Mouse (Mus musculus) MEL (cell line): ENCODE data around the gene Fmo5. TPM values are rescaled to one million over a fixed set of nuclear protein-coding genes. Genes with fewer than 3 reads are reported as not detected.

ENCODE experiments used
- DNase-seq: peaks from one replicate; pipeline ENCODE4 v3.0.0; 2011; ENCODE audit warnings: low read depth, low spot score
- H3K27ac ChIP-seq: 2 replicates; pipeline ENCODE4 v1.5.1; 2012; ENCODE audit warnings: low read depth, mild to moderate bottlenecking, control low read depth, low read length, moderate library complexity; ENCODE audit not compliant: control insufficient read depth
- H3K27me3 ChIP-seq, 2 experiments: fragments of 150-350 bp in 1 of 2; sonication (generic) in 1 of 2; 2 replicates each; pipeline ENCODE4 v1.6.1; 2012; ENCODE audit warnings: low read length in 2 of 2, mild to moderate bottlenecking in 2 of 2, improper control_type of control experiment in 1 of 2, moderate library complexity in 1 of 2; ENCODE audit not compliant: insufficient read depth in 2 of 2, control insufficient read depth in 1 of 2
- H3K36me3 ChIP-seq, 2 experiments: 2 replicates each; pipeline ENCODE4 v1.6.1; 2012 to 2014; ENCODE audit warnings: low read length in 2 of 2, improper control_type of control experiment in 1 of 2, inconsistent platforms in 1 of 2, mild to moderate bottlenecking in 1 of 2; ENCODE audit not compliant: insufficient read depth in 2 of 2, control insufficient read depth in 1 of 2
- H3K4me1 ChIP-seq, 2 experiments: fragments of 150-350 bp in 1 of 2; sonication (generic) in 1 of 2; 2 replicates each; pipeline ENCODE4 v1.6.1; 2012; ENCODE audit warnings: low read length in 2 of 2, improper control_type of control experiment in 1 of 2, mild to moderate bottlenecking in 1 of 2; ENCODE audit not compliant: insufficient read depth in 2 of 2, control insufficient read depth in 1 of 2
- H3K4me3 ChIP-seq, 2 experiments: fragments of 150-350 bp in 1 of 2; sonication (generic) in 1 of 2; 2 replicates each; pipeline ENCODE4 v1.5.1; 2012; ENCODE audit warnings: low read depth in 2 of 2, low read length in 2 of 2, mild to moderate bottlenecking in 2 of 2, moderate library complexity in 2 of 2, control low read depth in 1 of 2, improper control_type of control experiment in 1 of 2; ENCODE audit not compliant: control insufficient read depth in 1 of 2, insufficient read depth in 1 of 2
- H3K79me2 ChIP-seq: 2 replicates; pipeline ENCODE4 v1.6.1; 2012; ENCODE audit warnings: mild to moderate bottlenecking, low read length, moderate library complexity; ENCODE audit not compliant: control insufficient read depth, poor library complexity, insufficient read depth
- H3K9ac ChIP-seq: 2 replicates; pipeline ENCODE4 v1.6.1; 2012; ENCODE audit warnings: low read depth, mild to moderate bottlenecking, control low read depth, low read length, moderate library complexity; ENCODE audit not compliant: control insufficient read depth, poor library complexity, severe bottlenecking
- H3K9me3 ChIP-seq: fragments of 150-350 bp; sonication (generic); replicated peaks from 2 replicates; pipeline ENCODE4 v1.6.1; 2012; ENCODE audit warnings: mild to moderate bottlenecking, low read length, improper control_type of control experiment, moderate library complexity; ENCODE audit not compliant: insufficient read depth
- CHD1 ChIP-seq: IDR thresholded peaks from 2 replicates; pipeline ENCODE4 v1.6.1; 2012; ENCODE audit warnings: low read depth, mild to moderate bottlenecking, inconsistent platforms, low read length, improper control_type of control experiment
- CHD2 ChIP-seq: IDR thresholded peaks from 2 replicates; pipeline ENCODE4 v1.6.1; 2011; ENCODE audit warnings: low read length, improper control_type of control experiment
- CTCF ChIP-seq, 3 experiments: IDR thresholded peaks in 2 of 3; conservative IDR thresholded peaks in 1 of 3; 2 replicates each; pipeline ENCODE4 v1.5.1; 2011 to 2012; ENCODE audit warnings: low read length in 3 of 3, low read depth in 2 of 3, mild to moderate bottlenecking in 2 of 3, improper control_type of control experiment in 1 of 3, inconsistent platforms in 1 of 3, mixed read lengths in 1 of 3, moderate library complexity in 1 of 3; ENCODE audit not compliant: control insufficient read depth in 1 of 3, insufficient read depth in 1 of 3, poor library complexity in 1 of 3, severe bottlenecking in 1 of 3
- ETS1 ChIP-seq: IDR thresholded peaks from 2 replicates; pipeline ENCODE4 v1.6.1; 2012; ENCODE audit warnings: low read depth, mild to moderate bottlenecking, inconsistent platforms, low read length, improper control_type of control experiment, moderate library complexity
- HCFC1 ChIP-seq: IDR thresholded peaks from 2 replicates; pipeline ENCODE4 v1.6.1; 2012; ENCODE audit warnings: low read depth, mild to moderate bottlenecking, inconsistent platforms, low read length, improper control_type of control experiment, moderate library complexity
- JUND ChIP-seq: IDR thresholded peaks from 2 replicates; pipeline ENCODE4 v1.6.1; 2011; ENCODE audit warnings: low read depth, mild to moderate bottlenecking, improper control_type of control experiment, low read length
- KAT2A ChIP-seq: conservative IDR thresholded peaks from 2 replicates; pipeline ENCODE4 v1.6.1; 2012; ENCODE audit warnings: low read depth, low read length, improper control_type of control experiment, inconsistent platforms
- MAX ChIP-seq: IDR thresholded peaks from 2 replicates; pipeline ENCODE4 v1.6.1; 2011; ENCODE audit warnings: low read length, improper control_type of control experiment
- MAZ ChIP-seq: IDR thresholded peaks from 2 replicates; pipeline ENCODE4 v1.6.1; 2012; ENCODE audit warnings: low read depth, mild to moderate bottlenecking, inconsistent platforms, low read length, improper control_type of control experiment
- MEF2A ChIP-seq: IDR thresholded peaks from 2 replicates; pipeline ENCODE4 v1.6.1; 2014; ENCODE audit warnings: low read depth, mild to moderate bottlenecking, inconsistent platforms, low read length, improper control_type of control experiment; ENCODE audit not compliant: poor library complexity, insufficient replicate concordance, severe bottlenecking; ENCODE audit errors: extremely low read depth
- MYB ChIP-seq: IDR thresholded peaks from 2 replicates; pipeline ENCODE4 v1.6.1; 2011; ENCODE audit warnings: mild to moderate bottlenecking, low read depth, low read length, improper control_type of control experiment
- MYC ChIP-seq: IDR thresholded peaks from 2 replicates; pipeline ENCODE4 v1.6.1; 2011; ENCODE audit warnings: low read depth, mild to moderate bottlenecking, low read length, improper control_type of control experiment, moderate library complexity
- NELFE ChIP-seq: IDR thresholded peaks from 2 replicates; pipeline ENCODE4 v1.6.1; 2011; ENCODE audit warnings: low read depth, low read length, improper control_type of control experiment
- NRF1 ChIP-seq: IDR thresholded peaks from 2 replicates; pipeline ENCODE4 v1.6.1; 2014; ENCODE audit warnings: low read depth, mild to moderate bottlenecking, inconsistent platforms, low read length, improper control_type of control experiment, moderate library complexity; ENCODE audit not compliant: poor library complexity, insufficient read depth, severe bottlenecking
- POLR2A ChIP-seq, 2 experiments: IDR thresholded peaks; 2 replicates each; pipeline ENCODE4 v1.6.1; 2011 to 2012; ENCODE audit warnings: low read length in 2 of 2, mild to moderate bottlenecking in 2 of 2, control low read depth in 1 of 2, improper control_type of control experiment in 1 of 2, low read depth in 1 of 2, moderate library complexity in 1 of 2; ENCODE audit not compliant: control insufficient read depth in 1 of 2, insufficient read depth in 1 of 2, poor library complexity in 1 of 2
- POLR2AphosphoS2 ChIP-seq: IDR thresholded peaks from 2 replicates; pipeline ENCODE4 v1.6.1; 2011; ENCODE audit warnings: low read length, improper control_type of control experiment
- POLR2AphosphoS5 ChIP-seq: IDR thresholded peaks from 2 replicates; pipeline ENCODE4 v1.6.1; 2012; ENCODE audit warnings: low read depth, borderline replicate concordance, mild to moderate bottlenecking, inconsistent platforms, low read length, moderate library complexity, mixed read lengths
- RCOR1 ChIP-seq: IDR thresholded peaks from 2 replicates; pipeline ENCODE4 v1.6.1; 2012; ENCODE audit warnings: low read depth, mild to moderate bottlenecking, inconsistent platforms, low read length, improper control_type of control experiment
- SMC3 ChIP-seq: IDR thresholded peaks from 2 replicates; pipeline ENCODE4 v1.6.1; 2011; ENCODE audit warnings: low read depth, low read length, improper control_type of control experiment
- TAL1 ChIP-seq: IDR thresholded peaks from 2 replicates; pipeline ENCODE4 v1.6.1; 2012; ENCODE audit warnings: mild to moderate bottlenecking, inconsistent platforms, low read length, moderate library complexity, mixed read lengths
- TBP ChIP-seq: IDR thresholded peaks from 2 replicates; pipeline ENCODE4 v1.8.0; 2011; ENCODE audit warnings: low read depth, low read length, improper control_type of control experiment
- UBTF ChIP-seq: IDR thresholded peaks from 2 replicates; pipeline ENCODE4 v1.6.1; 2012; ENCODE audit warnings: low read depth, mild to moderate bottlenecking, inconsistent platforms, low read length, improper control_type of control experiment, moderate library complexity, borderline replicate concordance; ENCODE audit not compliant: insufficient read depth
- ZC3H11A ChIP-seq: IDR thresholded peaks from 2 replicates; pipeline ENCODE4 v1.6.1; 2012; ENCODE audit warnings: low read depth, mild to moderate bottlenecking, inconsistent platforms, low read length, improper control_type of control experiment
- ZKSCAN1 ChIP-seq: IDR thresholded peaks from 2 replicates; pipeline ENCODE4 v1.6.1; 2012; ENCODE audit warnings: low read depth, mild to moderate bottlenecking, inconsistent platforms, low read length, improper control_type of control experiment, moderate library complexity
- ZMIZ1 ChIP-seq: IDR thresholded peaks from 2 replicates; pipeline ENCODE4 v1.6.1; 2012; ENCODE audit warnings: low read depth, mild to moderate bottlenecking, inconsistent platforms, low read length, improper control_type of control experiment, moderate library complexity
- polyA plus RNA-seq, 2 experiments: library from polyadenylated mRNA; stranded (reverse) in 1 of 2; unstranded in 1 of 2; fragments of >175 nt in 1 of 2; fragments of >200 nt in 1 of 2; gene quantifications; 2 replicates each; pipeline versions ENCODE4 v1.2.1 to v1.2.4; 2012; ENCODE audit warnings: low replicate concordance in 2 of 2, low read depth in 1 of 2; ENCODE audit not compliant: insufficient read length in 2 of 2, insufficient read depth in 1 of 2, missing spikeins in 1 of 2
- total RNA-seq: library from RNA; depleted of rRNA; stranded (reverse); fragments of 300-350 nt; gene quantifications from 2 replicates; pipeline ENCODE4 v1.2.3, GENCODE M21; 2012

Fmo5 gene
- total and polyA plus RNA-seq, 3 experiments, result 0.12 to 0.39 TPM; not detected in 1

DNA sequence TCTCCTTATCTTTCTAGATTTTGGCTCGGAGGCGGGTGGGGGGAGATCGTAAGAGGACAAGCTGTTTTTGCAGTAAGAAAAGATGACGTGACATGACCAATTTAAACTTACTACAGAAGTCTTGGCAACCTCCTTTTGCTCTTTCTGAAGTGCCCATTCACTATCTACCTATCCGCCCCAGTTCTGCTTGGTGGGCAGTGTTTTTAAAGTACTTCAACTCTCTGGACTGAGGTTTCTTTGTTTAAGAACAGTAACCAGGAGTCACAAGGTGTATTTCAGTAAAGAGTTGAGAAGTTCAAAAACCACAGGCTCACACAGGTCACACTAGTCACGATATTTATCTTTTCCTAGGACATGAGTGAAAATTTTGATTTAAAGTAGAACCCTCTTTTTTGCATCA lies 33.5 kb upstream of the Fmo5 start:
- H3K27me3 ChIP-seq, result no peaks in the 10 kb centered on the region
- H3K4me3 ChIP-seq, result no peak overlapping the region
- no peak overlapping the region for H3K9ac ChIP-seq
- TF ChIP-seq MAX, result no peak
- TF ChIP-seq POLR2AphosphoS2, result no peak
- no peak for TF ChIP-seq MYC
- TF ChIP-seq ETS1, result no peak
- TF ChIP-seq ZMIZ1, result no peak
- no peak for TF ChIP-seq CHD2
- no peak for TF ChIP-seq MEF2A
- TF ChIP-seq NRF1, result no peak
- TF ChIP-seq ZC3H11A, result no peak
- TF ChIP-seq UBTF, result no peak
- TF ChIP-seq NELFE, result no peak
- no peak for TF ChIP-seq KAT2A
- TF ChIP-seq TBP, result no peak
- no peak for TF ChIP-seq ZKSCAN1
- no peak for TF ChIP-seq HCFC1
- no peak for TF ChIP-seq RCOR1
- no peak for TF ChIP-seq JUND
- TF ChIP-seq TAL1, result no peak
- no peak for TF ChIP-seq POLR2AphosphoS5
- TF ChIP-seq, all 39 proteins: peak for 0
- DNase-seq, result no peak
- peaks cover 3 to 4% of the 10 kb centered on the region in 2 experiments; a peak in 1 of 4 replicates for H3K4me1 ChIP-seq
- no peaks in the 10 kb centered on the region for H3K79me2 ChIP-seq
- H3K36me3 ChIP-seq, result peaks cover under 1 to 26% of the 10 kb centered on the region in 2 experiments; a peak in 3 of 4 replicates
- no peak overlapping the region for H3K27ac ChIP-seq
- no peaks in the 10 kb centered on the region for H3K9me3 ChIP-seq

DNA sequence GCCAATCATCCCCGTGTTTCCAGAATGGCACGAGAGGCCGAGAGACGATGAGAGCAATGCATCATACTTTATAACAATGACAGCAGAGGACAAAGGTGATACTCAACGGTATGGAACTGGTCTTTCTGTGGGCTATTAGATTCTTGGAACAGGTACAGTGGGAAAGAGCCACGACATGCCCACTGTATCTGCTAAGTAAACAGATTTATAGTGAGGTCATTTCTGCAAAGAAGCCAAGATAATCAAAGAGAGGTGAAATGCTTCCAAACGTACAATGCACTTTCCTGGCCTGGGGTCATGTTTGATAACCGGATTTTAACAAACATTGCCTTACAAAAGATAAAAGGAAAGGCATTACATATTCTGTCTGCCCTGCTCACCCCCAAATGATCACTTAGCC lies 31.8 kb upstream of the Fmo5 start:
- TF ChIP-seq RCOR1 (no peak), CHD1 (no peak), MYC (no peak), CHD2 (no peak), SMC3 (no peak), POLR2AphosphoS2 (no peak), ZMIZ1 (no peak), ETS1 (no peak), ZKSCAN1 (no peak), POLR2AphosphoS5 (no peak), MYB (no peak), POLR2A (IDR thresholded peaks at IDR 0.05; ENCODE audit: control insufficient read depth in 1 of 2, insufficient read depth in 1 of 2, low read depth in 1 of 2, low read length in 2 of 2, poor library complexity in 1 of 2) (no peak), MAZ (no peak), MEF2A (no peak), CTCF (IDR thresholded peaks at IDR 0.05 in 2 of 3, conservative IDR thresholded peaks at IDR 0.05 in 1 of 3; ENCODE audit: control insufficient read depth in 1 of 3, insufficient read depth in 1 of 3, low read depth in 2 of 3, low read length in 3 of 3, poor library complexity in 1 of 3, severe bottlenecking in 1 of 3) (no peak)

More for the DNA sequence above, 31.8 kb upstream of the Fmo5 start:
- no peak overlapping the region for H3K4me3 ChIP-seq
- no peak for DNase-seq
- H3K36me3 ChIP-seq, result peaks cover 5 to 23% of the 10 kb centered on the region in 2 experiments; a peak in 3 of 4 replicates
- no peak overlapping the region for H3K27ac ChIP-seq
- H3K4me1 ChIP-seq, result peaks cover 7 to 10% of the 10 kb centered on the region in 2 experiments; a peak in 1 of 4 replicates
- H3K79me2 ChIP-seq, result no peaks in the 10 kb centered on the region
- no peak overlapping the region for H3K9ac ChIP-seq
- no peaks in the 10 kb centered on the region for H3K9me3 ChIP-seq
- H3K27me3 ChIP-seq, result no peaks in the 10 kb centered on the region
